Mouse (Mus musculus) neural tube, embryonic 11.5 days (tissue): ENCODE measurements around the gene Pdcd1lg2. TPM values are rescaled to one million over a fixed set of nuclear protein-coding genes. Genes with fewer than 3 reads are reported as not detected.

Experiments
- ATAC-seq: fragments of 200-750 bp; cut with Nextera tagmentation; 2 replicates; pipeline ENCODE4 v1.8.0; 2017; ENCODE audit warnings: moderate number of reproducible peaks, mild to moderate bottlenecking, moderate TSS enrichment, moderate library complexity; ENCODE audit not compliant: insufficient read depth, low FRiP score, low TSS enrichment
- DNase-seq: peaks from one replicate; pipeline ENCODE4 v3.0.0-alpha.2; 2015; ENCODE audit warnings: low spot score
- H3K27ac ChIP-seq: fragments of 300-500 bp; sonication (generic); 2 replicates; pipeline ENCODE4 v1.5.1; 2014; ENCODE audit warnings: low read depth, mild to moderate bottlenecking, low read length
- H3K27me3 ChIP-seq: fragments of 300-500 bp; sonication (generic); 2 replicates; pipeline ENCODE4 v1.6.1; 2014; ENCODE audit warnings: mild to moderate bottlenecking, low read length, mixed read lengths; ENCODE audit not compliant: control insufficient read depth, insufficient read depth
- H3K36me3 ChIP-seq: fragments of 300-500 bp; sonication (generic); 2 replicates; pipeline ENCODE4 v1.6.1; 2014; ENCODE audit warnings: mild to moderate bottlenecking, low read length, moderate library complexity, mixed read lengths; ENCODE audit not compliant: control insufficient read depth, insufficient read depth
- H3K4me1 ChIP-seq: fragments of 300-500 bp; sonication (generic); 2 replicates; pipeline ENCODE4 v1.6.1; 2014; ENCODE audit warnings: low read length, mixed read lengths; ENCODE audit not compliant: control insufficient read depth, insufficient read depth
- H3K4me2 ChIP-seq: fragments of 300-500 bp; sonication (generic); 2 replicates; pipeline ENCODE4 v1.6.1; 2014; ENCODE audit warnings: low read depth, mild to moderate bottlenecking, moderate library complexity
- H3K4me3 ChIP-seq: fragments of 300-500 bp; sonication (generic); 2 replicates; pipeline ENCODE4 v1.5.1; 2014; ENCODE audit warnings: low read depth, low read length
- H3K9ac ChIP-seq: fragments of 300-500 bp; sonication (generic); 2 replicates; pipeline ENCODE4 v1.6.1; 2014; ENCODE audit warnings: mild to moderate bottlenecking, low read length
- H3K9me3 ChIP-seq: fragments of 300-500 bp; sonication (generic); 2 replicates; pipeline ENCODE4 v1.6.1; 2016; ENCODE audit warnings: low read length; ENCODE audit not compliant: control insufficient read depth
- WGBS: fragments of 180-500 bp; shearing (Covaris S2); extraction: QIAGEN DNeasy Blood & Tissue Kit; methylation state at CpG from one replicate; pipeline ENCODE4 v1.1.7; 2014; 5-methylcytosine and 5-hydroxymethylcytosine counted together
- polyA plus RNA-seq: library from polyadenylated mRNA; unstranded; fragments of >200 nt; fragmentation: Nextera tagmentation; extraction: Ambion mirVana; gene quantifications from 2 replicates; pipeline ENCODE4 v1.2.1, GENCODE M21; 2014

Gene Pdcd1lg2
- polyA plus RNA-seq, 1 experiment from 2014 or later = not detected

- Histone ChIP-seq H3K9me3 (no peaks in the 10 kb centered on the region), H3K4me2 (no peak overlapping the region), H3K36me3 (no peaks in the 10 kb centered on the region), H3K4me3 (no peak overlapping the region), H3K27me3 (no peaks in the 10 kb centered on the region), H3K27ac (no peak overlapping the region), H3K9ac (no peak overlapping the region), H3K4me1 (no peaks in the 10 kb centered on the region)
- 75% methylated on average over 3 of the region's 3 CpGs for WGBS
- ATAC-seq = no peak
- DNase-seq = no peak
These were observed 8.8 kb downstream of the Pdcd1lg2 start for GRCm38 (mm10) chr19:29419506-29419905.

- Histone ChIP-seq H3K4me3 (no peak overlapping the region), H3K27me3 (no peaks in the 10 kb centered on the region), H3K9me3 (no peaks in the 10 kb centered on the region), H3K9ac (no peak overlapping the region), H3K27ac (no peak overlapping the region), H3K4me1 (no peaks in the 10 kb centered on the region), H3K4me2 (no peak overlapping the region), H3K36me3 (no peaks in the 10 kb centered on the region)
- no peak for ATAC-seq
- no peak for DNase-seq
These were observed 9.2 kb downstream of the Pdcd1lg2 start for GRCm38 (mm10) chr19:29419946-29420345.

- no peaks in the 10 kb centered on the region for H3K4me1 ChIP-seq
- no peaks in the 10 kb centered on the region for H3K9me3 ChIP-seq
- no peak overlapping the region for H3K4me3 ChIP-seq
- 80% methylated on average over 8 of the region's 8 CpGs for WGBS
- DNase-seq = no peak
- no peak for ATAC-seq
- H3K27me3 ChIP-seq = no peaks in the 10 kb centered on the region
- H3K9ac ChIP-seq = no peak overlapping the region
- H3K27ac ChIP-seq = no peak overlapping the region
- H3K36me3 ChIP-seq = no peaks in the 10 kb centered on the region
- H3K4me2 ChIP-seq = no peak overlapping the region
These were observed 9.7 kb downstream of the Pdcd1lg2 start for GRCm38 (mm10) chr19:29420397-29420796.

GRCm38 (mm10) chr19:29422013-29422645 lies 11.4 kb downstream of the Pdcd1lg2 start:
- DNase-seq (no peak), ATAC-seq (no peak)
- 88% methylated on average over 16 of the region's 16 CpGs for WGBS
- Histone ChIP-seq H3K4me1 (no peaks in the 10 kb centered on the region), H3K4me2 (no peak overlapping the region), H3K36me3 (no peaks in the 10 kb centered on the region), H3K27ac (no peak overlapping the region), H3K9ac (no peak overlapping the region), H3K27me3 (no peaks in the 10 kb centered on the region), H3K4me3 (no peak overlapping the region), H3K9me3 (no peaks in the 10 kb centered on the region)

- Histone ChIP-seq H3K4me1 (no peaks in the 10 kb centered on the region), H3K27ac (no peak overlapping the region), H3K9ac (no peak overlapping the region), H3K4me2 (no peak overlapping the region), H3K36me3 (no peaks in the 10 kb centered on the region), H3K9me3 (no peaks in the 10 kb centered on the region), H3K4me3 (no peak overlapping the region), H3K27me3 (no peaks in the 10 kb centered on the region)
- 80% methylated on average over 7 of the region's 7 CpGs for WGBS
- no peak for ATAC-seq
- DNase-seq = no peak
These were observed 12.1 kb downstream of the Pdcd1lg2 start for GRCm38 (mm10) chr19:29422796-29423195.

GRCm38 (mm10) chr19:29430516-29430915 lies 19.8 kb downstream of the Pdcd1lg2 start:
- Histone ChIP-seq H3K4me3 (no peak overlapping the region), H3K9me3 (no peaks in the 10 kb centered on the region), H3K27ac (no peak overlapping the region), H3K9ac (no peak overlapping the region), H3K27me3 (no peaks in the 10 kb centered on the region), H3K4me1 (no peaks in the 10 kb centered on the region), H3K36me3 (no peaks in the 10 kb centered on the region), H3K4me2 (no peak overlapping the region)
- no peak for DNase-seq
- 89% methylated on average over 3 of the region's 3 CpGs for WGBS
- no peak for ATAC-seq

GRCm38 (mm10) chr19:29430953-29431352 lies 20.2 kb downstream of the Pdcd1lg2 start:
- H3K27ac ChIP-seq = no peak overlapping the region
- 94% methylated on average over 3 of the region's 3 CpGs for WGBS
- H3K9me3 ChIP-seq = no peaks in the 10 kb centered on the region
- DNase-seq (no peak), ATAC-seq (no peak)
- no peaks in the 10 kb centered on the region for H3K36me3 ChIP-seq
- no peaks in the 10 kb centered on the region for H3K4me1 ChIP-seq
- no peak overlapping the region for H3K4me3 ChIP-seq
- H3K9ac ChIP-seq = no peak overlapping the region
- H3K27me3 ChIP-seq = no peaks in the 10 kb centered on the region
- H3K4me2 ChIP-seq = no peak overlapping the region

GRCm38 (mm10) chr19:29436793-29437479 lies 26.2 kb downstream of the Pdcd1lg2 start:
- Histone ChIP-seq H3K4me3 (no peak overlapping the region), H3K4me1 (no peaks in the 10 kb centered on the region), H3K27ac (no peak overlapping the region), H3K27me3 (no peaks in the 10 kb centered on the region), H3K9ac (no peak overlapping the region), H3K4me2 (no peak overlapping the region), H3K36me3 (no peaks in the 10 kb centered on the region), H3K9me3 (no peaks in the 10 kb centered on the region)
- ATAC-seq (no peak), DNase-seq (no peak)
- 85% methylated on average over 18 of the region's 18 CpGs for WGBS

- no peaks in the 10 kb centered on the region for H3K4me1 ChIP-seq
- H3K4me2 ChIP-seq = no peak overlapping the region
- H3K4me3 ChIP-seq = no peak overlapping the region
- H3K36me3 ChIP-seq = no peaks in the 10 kb centered on the region
- no peak overlapping the region for H3K9ac ChIP-seq
- H3K27ac ChIP-seq = no peak overlapping the region
- ATAC-seq (no peak), DNase-seq (no peak)
- H3K9me3 ChIP-seq = no peaks in the 10 kb centered on the region
- 94% methylated on average over 1 of the region's 1 CpGs for WGBS
- H3K27me3 ChIP-seq = no peaks in the 10 kb centered on the region
These were observed 27.1 kb downstream of the Pdcd1lg2 start for GRCm38 (mm10) chr19:29437849-29438248.
